Mouse (Mus musculus) ES-Bruce4 (cell line): ENCODE data around the gene Rtf2.

Source experiments
- CTCF ChIP-seq: IDR thresholded peaks from one replicate; pipeline ENCODE4 v1.8.1; 2011; ENCODE audit warnings: low read depth, low read length
- EP300 ChIP-seq: IDR thresholded peaks from 2 replicates; pipeline ENCODE4 v1.6.1; 2011; ENCODE audit warnings: low read depth, low read length; ENCODE audit not compliant: insufficient read depth
- POLR2A ChIP-seq: IDR thresholded peaks from one replicate; pipeline ENCODE4 v1.8.1; 2011; ENCODE audit warnings: low read length; ENCODE audit not compliant: insufficient read depth

GRCm38 (mm10) chr2:172516407-172516992, 76.1 kb downstream of the Rtf2 start:
- TF ChIP-seq CTCF (no peak), EP300 (peak; percentile 99), POLR2A (no peak)
